8 mouse cellular contexts compared by ENCODE assay signal in the genomic region with DNA sequence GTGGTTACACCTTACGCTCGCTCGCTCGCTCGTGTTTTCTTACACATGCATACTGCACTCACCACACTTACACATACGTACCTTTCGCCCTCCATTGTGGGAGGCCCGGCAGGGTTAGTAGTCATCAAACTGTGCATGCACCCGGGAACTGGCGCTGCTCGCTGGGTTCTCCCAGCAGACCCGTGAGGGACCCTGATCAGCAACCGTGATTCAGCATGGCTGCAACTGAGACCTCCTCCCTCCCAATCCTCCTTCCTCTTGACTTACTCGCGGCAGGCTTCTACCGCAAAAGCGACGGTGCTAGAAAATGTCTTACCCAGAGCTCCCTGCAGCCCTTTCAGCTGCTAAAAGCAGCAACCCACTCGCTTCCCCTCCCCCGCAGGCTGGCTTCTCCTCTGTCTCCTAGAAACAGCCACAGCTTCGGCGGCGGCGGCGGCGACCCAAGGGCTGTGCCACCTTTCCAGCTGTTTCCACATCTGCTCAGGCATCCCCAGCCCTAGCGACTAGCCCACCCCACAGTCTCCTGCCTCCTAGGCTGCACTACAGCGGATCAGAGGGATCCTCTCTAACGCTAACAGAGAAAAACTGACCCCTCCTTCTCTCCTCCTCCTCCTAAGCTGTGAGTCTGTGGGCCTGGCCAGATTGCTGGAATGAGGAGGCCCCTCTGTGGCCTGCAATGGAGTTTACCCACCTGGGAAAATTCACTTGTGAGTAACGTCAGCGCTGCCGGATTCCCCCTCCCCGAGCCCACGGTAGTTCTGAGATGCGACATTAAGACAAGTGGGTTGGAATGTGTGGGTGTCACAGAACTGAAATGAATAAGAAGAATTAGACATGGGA. TPM values are rescaled to one million over a fixed set of nuclear protein-coding genes. Genes with fewer than 3 reads are reported as not detected.
DNase-seq lines count a peak whose midpoint lies in the region; ATAC-seq and TF ChIP-seq lines count a peak whose summit lies in the region.

A gene (minus strand): TSS at position 532 of the 840 bp plus-strand sequence.

- peak within 1 kb of the TSS; percentile 52 for H3K4me3 ChIP-seq in hindbrain, postnatal 0 days (ENCODE audit: low read length)
- H3K4me3 ChIP-seq in macrophage (ENCODE audit: inconsistent target) = peak within 1 kb of the TSS; percentile 34

- H3K36me3 ChIP-seq in hindbrain, postnatal 0 days (ENCODE audit: insufficient read depth, low read length) = no peaks in the 10 kb centered on the region
- H3K36me3 ChIP-seq in macrophage (ENCODE audit: inconsistent target) = no peaks in the 10 kb centered on the region

- no peaks in the 10 kb centered on the region for H3K79me2 ChIP-seq in macrophage (ENCODE audit: inconsistent target)

- peak within 1 kb of the TSS; percentile 57 for H3K9ac ChIP-seq in hindbrain, postnatal 0 days (replicated peaks; ENCODE audit: low read length)

- H3K4me1 ChIP-seq in hindbrain, postnatal 0 days (ENCODE audit: insufficient read depth, low read length) = peaks cover 12% of the 10 kb centered on the region; the same call in 1 of the 2 replicates

- no peaks in the 10 kb centered on the region for H3K27me3 ChIP-seq in hindbrain, postnatal 0 days (ENCODE audit: insufficient read depth, low read length)

- WGBS in hindbrain, postnatal 0 days = under 1% methylated on average over 35 of the region's 35 CpGs
- WGBS in macrophage (ENCODE audit: missing documents) = 6% methylated on average over 35 of the region's 35 CpGs

- peak within 1 kb of the TSS; percentile 91 for H3K27ac ChIP-seq in hindbrain, postnatal 0 days
- H3K27ac ChIP-seq in macrophage = 0 out of 2 replicates have a peak within 1 kb of the TSS, but pooled peaks have one; percentile 1

- DNase-seq in Muller cell, postnatal 12 days (ENCODE audit: inconsistent ontology term) = peak; percentile 64
- peak; percentile 78 for DNase-seq in cerebellum, adult 9-11 months
- peak; percentile 79 to 87 for DNase-seq in frontal cortex, postnatal 14 days (ENCODE audit: low spot score in 2 of 2)
- peak; percentile 83 for DNase-seq in hindbrain, postnatal 0 days (ENCODE audit: low spot score)
- peak; percentile 67 to 87 for DNase-seq in left cerebral cortex, adult 9 months (ENCODE audit: low spot score in 2 of 2)
- peak; percentile 41 for DNase-seq in retina, postnatal 7 days (ENCODE audit: low read depth, low spot score)
- DNase-seq in thymus, postnatal 4 days = peak; percentile 92

- peak; percentile 70 for TF ChIP-seq CTCF in hindbrain, postnatal 0 days (IDR thresholded peaks at IDR 0.05; ENCODE audit: low read depth)

- no peaks in the 10 kb centered on the region for H3K9me3 ChIP-seq in hindbrain, postnatal 0 days (ENCODE audit: low read length)

- peak within 1 kb of the TSS; percentile 87 for H3K4me2 ChIP-seq in hindbrain, postnatal 0 days (ENCODE audit: low read depth, low read length)

- ATAC-seq in hindbrain, postnatal 0 days = peak; percentile 91

RNA-seq across cellular contexts. Expression of the gene that starts here (rescaled TPM):
- 9.9 and 10.2 TPM in 2 replicates for total RNA-seq in hindbrain, postnatal 0 days (2014; rRNA removed)
- 10.6 and 11.1 TPM in 2 replicates for polyA plus RNA-seq in hindbrain, postnatal 0 days (2015; fragmentation: Nextera tagmentation; extraction: Ambion mirVana)
- under 1 TPM in 13 of 26 experiments, not detected in 13; 0.09 to 0.71 (median 0.41) TPM for total RNA-seq in macrophage (2018; cell fraction: chromatin; rRNA removed)
- total RNA-seq in macrophage (2018; cell fraction: cytosol; rRNA removed) = under 1 TPM in 25 of 26 experiments, not detected in 1; 0.03 to 0.34 (median 0.10) TPM
- 1 to 10 TPM in 1 of 26 experiments, under 1 TPM in 13, not detected in 12; 0.06 to 2.2 (median 0.28) TPM for total RNA-seq in macrophage (2018; cell fraction: nucleus; rRNA removed)
- polyA plus RNA-seq in macrophage (2018) = 0.05 to 1.1 TPM (median 0.19 TPM) in 3 replicates

Comparison
In these comparisons a context has a peak if more than half of its experiments do, and no peak if none do; other contexts are left out.
1. Peak in every context shown above with its lines: DNase-seq, ATAC-seq, H3K4me3 ChIP-seq and H3K27ac ChIP-seq.
2. DNase-seq: peak in every context shown above with its lines; median percentile 92 in thymus, postnatal 4 days; 83 in frontal cortex, postnatal 14 days; 83 in hindbrain, postnatal 0 days; 78 in cerebellum, adult 9-11 months; 77 in left cerebral cortex, adult 9 months; 64 in Muller cell, postnatal 12 days; 41 in retina, postnatal 7 days.